Mouse (Mus musculus): ENCODE measurements at regions not wholly inside any gene's neighbourhood (a gene's known extent, or its start where the extent isn't known, plus 50 kb on each side); places are given as distances from the start of the nearest gene placed in this dataset.

DNA sequence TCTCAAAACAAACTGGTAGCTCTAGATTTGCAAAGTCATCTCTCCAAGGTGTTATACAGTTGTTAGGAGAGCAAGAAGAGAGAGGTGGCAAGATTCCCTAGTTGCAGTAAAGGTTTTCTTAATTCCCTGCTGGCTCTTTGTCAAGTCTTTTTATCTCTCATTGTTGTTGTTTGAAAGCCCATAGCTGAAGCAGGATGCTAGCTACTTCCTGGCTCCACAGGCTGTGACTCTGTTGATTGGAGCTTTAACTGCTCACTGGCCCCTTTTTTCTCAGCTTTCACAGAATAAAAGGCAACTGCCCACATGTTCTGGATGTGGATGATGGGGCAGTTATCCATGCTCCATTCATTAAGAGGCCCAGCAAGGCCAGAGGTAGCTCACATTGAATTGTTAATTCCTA lies 122.7 kb upstream of the Plpp4 start:
- no peak for TF ChIP-seq EP300 (optimal IDR thresholded peaks at IDR 0.05)
- TF ChIP-seq CTCF (IDR thresholded peaks at IDR 0.05; ENCODE audit: low read depth) = no peak

Data from stomach, postnatal 0 days (tissue).